Mouse (Mus musculus) stomach, embryonic 15.5 days (tissue): Measurements from ENCODE around the gene Slc22a2. TPM values are rescaled to one million over a fixed set of nuclear protein-coding genes. Genes with fewer than 3 reads are reported as not detected.

Experiments used
- ATAC-seq: fragments of 200-750 bp; cut with Nextera tagmentation; 2 replicates; pipeline ENCODE4 v1.8.0; 2017; ENCODE audit warnings: low read depth, moderate number of reproducible peaks, moderate TSS enrichment; ENCODE audit not compliant: insufficient read depth, low FRiP score
- H3K27ac ChIP-seq: fragments of 300-500 bp; sonication (generic); 2 replicates; pipeline ENCODE4 v1.5.1; 2015; ENCODE audit warnings: mild to moderate bottlenecking, inconsistent platforms
- H3K27me3 ChIP-seq: fragments of 300-500 bp; sonication (generic); replicated peaks from 2 replicates; pipeline ENCODE4 v1.6.1; 2015; ENCODE audit warnings: inconsistent platforms
- H3K36me3 ChIP-seq: fragments of 300-500 bp; sonication (generic); 2 replicates; pipeline ENCODE4 v1.6.1; 2015; ENCODE audit warnings: inconsistent platforms
- H3K4me1 ChIP-seq: fragments of 300-500 bp; sonication (generic); 2 replicates; pipeline ENCODE4 v1.6.1; 2015; ENCODE audit warnings: inconsistent platforms
- H3K4me2 ChIP-seq: fragments of 300-500 bp; sonication (generic); 2 replicates; pipeline ENCODE4 v1.6.1; 2015; ENCODE audit warnings: mild to moderate bottlenecking, inconsistent platforms
- H3K4me3 ChIP-seq: fragments of 300-500 bp; sonication (generic); replicated peaks from 2 replicates; pipeline ENCODE4 v1.5.1; 2015; ENCODE audit warnings: inconsistent platforms
- H3K9ac ChIP-seq: fragments of 300-500 bp; sonication (generic); 2 replicates; pipeline ENCODE4 v1.6.1; 2015; ENCODE audit warnings: inconsistent platforms
- H3K9me3 ChIP-seq: fragments of 300-500 bp; sonication (generic); 2 replicates; pipeline ENCODE4 v1.6.1; 2016; ENCODE audit warnings: inconsistent platforms
- WGBS: fragments of 180-500 bp; shearing (Covaris S2); methylation state at CpG from one replicate; pipeline ENCODE4 v1.1.7; 2015; 5-methylcytosine and 5-hydroxymethylcytosine counted together
- polyA plus RNA-seq: library from polyadenylated mRNA; unstranded; fragments of >200 nt; fragmentation: Nextera tagmentation; extraction: Ambion mirVana; gene quantifications from 2 replicates; pipeline ENCODE4 v1.2.1, GENCODE M21; 2015

The Slc22a2 gene
- polyA plus RNA-seq, 1 experiment from 2014 or later = 0.15 TPM

GRCm38 (mm10) chr17:12639585-12639984, 55.7 kb downstream of the Slc22a2 start:
- H3K4me3 ChIP-seq = no peak overlapping the region
- 92% methylated on average over 3 of the region's 3 CpGs for WGBS
- H3K27ac ChIP-seq = no peak overlapping the region
- no peaks in the 10 kb centered on the region for H3K36me3 ChIP-seq
- H3K4me1 ChIP-seq = no peaks in the 10 kb centered on the region
- no peaks in the 10 kb centered on the region for H3K9me3 ChIP-seq
- H3K9ac ChIP-seq = no peak overlapping the region
- ATAC-seq = no peak
- H3K27me3 ChIP-seq = no peaks in the 10 kb centered on the region
- H3K4me2 ChIP-seq = no peak overlapping the region

GRCm38 (mm10) chr17:12641087-12641486, 57.2 kb downstream of the Slc22a2 start:
- no peak for ATAC-seq
- WGBS = 70% methylated on average over 4 of the region's 4 CpGs

DNA sequence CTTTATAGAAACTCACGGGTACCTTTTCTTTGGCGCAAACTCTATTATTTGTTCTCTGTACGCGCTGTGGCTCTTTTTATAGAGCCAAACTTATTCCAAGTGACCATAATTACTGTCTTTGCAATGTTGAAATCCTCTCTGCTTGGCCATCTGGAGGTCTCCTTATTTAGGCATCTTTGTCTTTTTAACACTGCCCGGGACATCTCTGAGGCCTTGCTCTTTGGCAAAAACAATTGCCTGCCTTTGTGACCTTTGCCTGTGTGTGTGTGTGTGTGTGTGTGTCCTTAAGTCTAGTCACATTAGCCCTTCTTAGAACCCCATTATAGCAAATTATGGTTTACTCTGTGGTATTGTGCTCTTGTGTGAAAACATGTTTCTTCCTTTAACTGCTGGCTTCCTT, 61.5 kb downstream of the Slc22a2 start:
- H3K9me3 ChIP-seq = no peaks in the 10 kb centered on the region
- no peaks in the 10 kb centered on the region for H3K27me3 ChIP-seq
- no peak overlapping the region for H3K9ac ChIP-seq
- ATAC-seq = no peak
- H3K27ac ChIP-seq = no peak overlapping the region
- no peaks in the 10 kb centered on the region for H3K4me1 ChIP-seq
- 82% methylated on average over 5 of the region's 5 CpGs for WGBS
- no peaks in the 10 kb centered on the region for H3K36me3 ChIP-seq
- no peak overlapping the region for H3K4me2 ChIP-seq
- H3K4me3 ChIP-seq = no peak overlapping the region

More at GRCm38 (mm10) chr17:12641087-12641486, 57.2 kb downstream of the Slc22a2 start:
- Histone ChIP-seq H3K4me1 (no peaks in the 10 kb centered on the region), H3K27ac (no peak overlapping the region), H3K4me3 (no peak overlapping the region), H3K36me3 (no peaks in the 10 kb centered on the region), H3K9ac (no peak overlapping the region), H3K27me3 (no peaks in the 10 kb centered on the region), H3K4me2 (no peak overlapping the region), H3K9me3 (no peaks in the 10 kb centered on the region)

- ATAC-seq = no peak
- Histone ChIP-seq H3K9me3 (no peaks in the 10 kb centered on the region), H3K4me1 (no peaks in the 10 kb centered on the region)
Measured at GRCm38 (mm10) chr17:12652604-12653003, 68.7 kb downstream of the Slc22a2 start.

GRCm38 (mm10) chr17:12654061-12654460, 70.1 kb downstream of the Slc22a2 start:
- Histone ChIP-seq H3K4me1 (no peaks in the 10 kb centered on the region), H3K4me2 (no peak overlapping the region), H3K9ac (no peak overlapping the region), H3K9me3 (no peaks in the 10 kb centered on the region), H3K4me3 (no peak overlapping the region), H3K27me3 (no peaks in the 10 kb centered on the region), H3K27ac (no peak overlapping the region), H3K36me3 (no peaks in the 10 kb centered on the region)
- 69% methylated on average over 3 of the region's 3 CpGs for WGBS
- no peak for ATAC-seq

More at GRCm38 (mm10) chr17:12652604-12653003, 68.7 kb downstream of the Slc22a2 start:
- H3K9ac ChIP-seq = no peak overlapping the region
- H3K36me3 ChIP-seq = no peaks in the 10 kb centered on the region
- H3K27me3 ChIP-seq = no peaks in the 10 kb centered on the region
- H3K27ac ChIP-seq = no peak overlapping the region
- WGBS = 87% methylated on average over 11 of the region's 11 CpGs
- H3K4me2 ChIP-seq = no peak overlapping the region
- no peak overlapping the region for H3K4me3 ChIP-seq

DNA sequence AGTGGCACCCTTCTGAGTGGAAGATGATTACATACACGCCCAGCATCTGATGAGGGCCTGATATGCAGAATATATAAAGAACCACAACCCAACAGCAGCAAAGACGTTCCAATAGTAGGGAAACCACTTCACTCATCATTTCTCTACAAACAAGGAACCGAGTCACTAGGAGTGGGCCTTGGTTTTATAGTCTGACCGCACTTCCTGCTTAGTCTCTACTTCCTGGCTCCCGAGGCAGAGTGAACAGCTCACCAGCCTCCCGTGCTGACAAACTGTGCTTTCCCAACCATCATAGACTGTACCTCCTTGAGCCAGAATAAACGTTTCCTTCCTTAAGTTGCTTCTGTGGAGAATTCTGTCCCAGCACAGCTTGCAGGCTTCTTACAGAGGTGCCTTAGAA, 71.9 kb downstream of the Slc22a2 start:
- no peak overlapping the region for H3K4me2 ChIP-seq
- no peak overlapping the region for H3K4me3 ChIP-seq
- H3K36me3 ChIP-seq = no peaks in the 10 kb centered on the region
- H3K9me3 ChIP-seq = no peaks in the 10 kb centered on the region
- H3K4me1 ChIP-seq = 0 out of 2 replicates have a peak, but pooled peaks cover 2% of the 10 kb centered on the region
- no peaks in the 10 kb centered on the region for H3K27me3 ChIP-seq
- H3K9ac ChIP-seq = no peak overlapping the region
- no peak for ATAC-seq
- H3K27ac ChIP-seq = no peak overlapping the region
- 60% methylated on average over 7 of the region's 7 CpGs for WGBS

DNA sequence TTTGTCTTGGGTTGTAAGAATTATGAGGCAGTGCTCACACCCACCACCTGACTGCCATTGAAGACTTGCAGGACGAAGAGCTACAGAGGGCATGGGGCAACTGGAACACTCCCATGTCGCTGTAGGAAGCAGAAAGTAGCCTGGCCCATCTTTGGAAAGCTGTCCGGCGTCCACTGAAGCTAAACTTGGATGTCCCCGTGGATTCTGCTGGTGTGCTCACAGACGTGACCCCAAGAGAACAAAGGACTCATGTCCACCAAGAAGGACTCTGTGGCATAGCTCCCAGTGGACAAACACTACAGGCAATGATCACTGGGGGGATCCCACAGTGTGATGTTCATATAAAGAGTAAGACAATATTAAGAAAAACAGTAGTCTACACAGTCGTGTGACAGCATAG, 74.9 kb downstream of the Slc22a2 start:
- H3K36me3 ChIP-seq = no peaks in the 10 kb centered on the region
- no peaks in the 10 kb centered on the region for H3K27me3 ChIP-seq
- H3K27ac ChIP-seq = no peak overlapping the region
- WGBS = 83% methylated on average over 7 of the region's 7 CpGs
- no peak overlapping the region for H3K9ac ChIP-seq
- no peak for ATAC-seq
- H3K4me2 ChIP-seq = no peak overlapping the region
- H3K4me3 ChIP-seq = no peak overlapping the region
- 0 out of 2 replicates have a peak, but pooled peaks cover 6% of the 10 kb centered on the region for H3K4me1 ChIP-seq
- no peaks in the 10 kb centered on the region for H3K9me3 ChIP-seq

DNA sequence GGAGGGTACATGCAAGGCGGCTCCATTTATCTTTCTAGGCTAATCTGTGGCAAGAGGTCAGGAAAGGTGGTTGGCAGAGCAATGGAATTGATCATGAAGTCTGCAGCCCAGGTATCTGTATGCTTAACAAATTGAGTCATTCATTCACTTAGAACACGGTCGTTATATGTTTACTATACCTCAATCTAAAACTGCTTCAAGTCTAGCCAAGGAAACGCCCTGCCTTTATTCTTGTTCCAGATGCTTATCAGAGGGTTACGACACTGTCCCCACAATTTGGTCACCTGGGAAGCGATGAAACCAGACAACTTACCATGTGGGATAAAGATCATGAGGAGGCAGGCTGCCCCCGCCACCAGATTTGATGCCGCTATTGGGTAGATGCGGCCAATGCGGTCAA, 75.3 kb downstream of the Slc22a2 start:
- Histone ChIP-seq H3K4me1 (0 out of 2 replicates have a peak, but pooled peaks cover 6% of the 10 kb centered on the region), H3K27ac (no peak overlapping the region), H3K4me3 (no peak overlapping the region), H3K36me3 (no peaks in the 10 kb centered on the region), H3K4me2 (no peak overlapping the region), H3K9me3 (no peaks in the 10 kb centered on the region), H3K9ac (no peak overlapping the region), H3K27me3 (no peaks in the 10 kb centered on the region)
- ATAC-seq = no peak
- 81% methylated on average over 10 of the region's 10 CpGs for WGBS

DNA sequence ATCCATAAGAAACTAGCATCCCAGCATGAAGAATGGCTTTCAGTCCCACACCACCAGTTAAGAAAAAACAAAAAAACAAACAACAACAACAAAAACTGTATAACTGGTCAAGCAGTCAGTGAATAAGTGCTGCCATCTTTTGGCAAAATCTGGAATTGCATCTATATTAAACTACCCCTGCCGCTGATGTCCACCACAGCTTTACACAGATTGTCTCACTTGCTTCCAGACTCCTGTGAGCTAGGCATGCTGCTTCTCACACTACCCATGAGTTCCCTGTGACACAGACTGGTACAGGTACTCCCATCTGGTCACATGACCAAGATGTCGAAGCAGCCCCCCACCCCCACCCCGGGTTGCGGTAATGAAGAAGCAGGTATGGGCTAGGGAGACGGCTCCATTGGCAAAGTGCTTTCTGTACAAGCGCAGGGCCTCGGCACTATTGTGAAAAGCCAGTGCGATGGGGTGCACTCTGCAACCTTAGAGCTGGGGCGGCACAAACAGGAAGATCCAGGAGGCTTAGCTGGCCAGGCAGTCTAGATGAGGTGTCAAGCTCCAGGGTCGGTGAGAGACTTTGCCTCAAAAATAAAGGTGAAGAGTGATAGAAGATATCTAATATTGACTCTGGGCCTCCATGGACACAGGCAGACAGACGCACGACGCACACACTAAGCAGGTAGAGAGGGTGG, 76.8 kb downstream of the Slc22a2 start:
- no peak overlapping the region for H3K4me3 ChIP-seq
- no peak for ATAC-seq
- H3K36me3 ChIP-seq = no peaks in the 10 kb centered on the region
- 0 out of 2 replicates have a peak, but pooled peaks cover 6% of the 10 kb centered on the region for H3K4me1 ChIP-seq
- no peaks in the 10 kb centered on the region for H3K9me3 ChIP-seq
- no peak overlapping the region for H3K27ac ChIP-seq
- no peak overlapping the region for H3K9ac ChIP-seq
- H3K4me2 ChIP-seq = no peak overlapping the region
- H3K27me3 ChIP-seq = no peaks in the 10 kb centered on the region
- 68% methylated on average over 13 of the region's 13 CpGs for WGBS

GRCm38 (mm10) chr17:12664156-12664555, 80.2 kb downstream of the Slc22a2 start:
- ATAC-seq = no peak
- Histone ChIP-seq H3K4me2 (no peak overlapping the region), H3K27me3 (no peaks in the 10 kb centered on the region), H3K9ac (no peak overlapping the region), H3K9me3 (no peaks in the 10 kb centered on the region), H3K27ac (no peak overlapping the region), H3K36me3 (no peaks in the 10 kb centered on the region), H3K4me1 (peaks cover 7% of the 10 kb centered on the region; the same call in 1 of the 2 replicates), H3K4me3 (no peak overlapping the region)
- WGBS = 74% methylated on average over 8 of the region's 8 CpGs

- no peaks in the 10 kb centered on the region for H3K36me3 ChIP-seq
- no peak overlapping the region for H3K9ac ChIP-seq
- no peaks in the 10 kb centered on the region for H3K9me3 ChIP-seq
- peaks cover 5% of the 10 kb centered on the region; the same call in 1 of the 2 replicates for H3K4me1 ChIP-seq
- H3K4me3 ChIP-seq = no peak overlapping the region
- no peaks in the 10 kb centered on the region for H3K27me3 ChIP-seq
- peak overlapping the region; percentile 28; the same call in 1 of the 2 replicates for H3K27ac ChIP-seq
- H3K4me2 ChIP-seq = no peak overlapping the region
- WGBS = 23% methylated on average over 7 of the region's 7 CpGs
- no peak for ATAC-seq
Measured at GRCm38 (mm10) chr17:12668478-12669362, 84.8 kb downstream of the Slc22a2 start.

GRCm38 (mm10) chr17:12669363-12669679, 85.4 kb downstream of the Slc22a2 start:
- Histone ChIP-seq H3K27me3 (no peaks in the 10 kb centered on the region), H3K4me2 (no peak overlapping the region), H3K27ac (peak overlapping the region; percentile 28; the same call in 1 of the 2 replicates), H3K9me3 (no peaks in the 10 kb centered on the region), H3K9ac (no peak overlapping the region), H3K4me3 (no peak overlapping the region), H3K4me1 (peaks cover 5% of the 10 kb centered on the region; the same call in 1 of the 2 replicates), H3K36me3 (no peaks in the 10 kb centered on the region)
- no peak for ATAC-seq
